Mouse (Mus musculus): ENCODE results near the gene Arrb1.

Gene Arrb1

GRCm38 (mm10) chr7:99632286-99632685 lies 97.0 kb downstream of the Arrb1 start:
- no peak for DNase-seq (ENCODE audit: low spot score in 2 of 2)

DNA sequence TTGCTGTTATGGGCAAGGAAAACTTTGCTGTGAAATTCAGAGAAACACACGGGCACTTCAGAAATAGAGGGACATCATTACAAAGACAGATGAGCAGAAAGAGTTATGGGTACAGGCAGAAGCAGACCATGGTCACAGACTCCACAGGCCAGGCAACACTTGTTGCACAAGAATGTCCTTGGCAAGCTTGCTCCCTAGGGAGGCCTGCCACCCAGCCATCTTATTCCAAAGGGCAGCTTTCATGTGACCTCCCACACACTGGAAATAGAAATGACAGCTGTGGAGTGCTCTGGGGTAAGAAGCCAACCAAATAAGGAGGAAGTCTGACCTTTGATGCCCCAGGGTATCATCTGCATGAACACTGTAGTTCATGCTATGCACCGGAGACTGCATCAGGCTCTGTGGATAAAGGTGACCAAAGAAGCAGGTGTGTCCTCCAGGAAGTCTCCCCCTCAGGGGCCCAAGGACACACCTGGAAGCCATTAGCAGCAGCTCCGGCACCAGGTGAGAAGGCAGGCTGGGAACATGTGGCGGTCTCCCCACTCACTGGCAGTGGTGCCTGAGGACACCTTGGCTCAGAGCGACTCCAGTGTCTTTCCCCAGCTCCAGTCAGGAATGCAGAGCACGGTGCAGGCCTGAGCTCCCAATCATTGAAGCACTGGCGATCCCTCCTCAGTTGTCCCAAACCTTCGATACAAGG lies 98.8 kb downstream of the Arrb1 start:
- no peak for DNase-seq (ENCODE audit: low spot score in 2 of 2)

DNA sequence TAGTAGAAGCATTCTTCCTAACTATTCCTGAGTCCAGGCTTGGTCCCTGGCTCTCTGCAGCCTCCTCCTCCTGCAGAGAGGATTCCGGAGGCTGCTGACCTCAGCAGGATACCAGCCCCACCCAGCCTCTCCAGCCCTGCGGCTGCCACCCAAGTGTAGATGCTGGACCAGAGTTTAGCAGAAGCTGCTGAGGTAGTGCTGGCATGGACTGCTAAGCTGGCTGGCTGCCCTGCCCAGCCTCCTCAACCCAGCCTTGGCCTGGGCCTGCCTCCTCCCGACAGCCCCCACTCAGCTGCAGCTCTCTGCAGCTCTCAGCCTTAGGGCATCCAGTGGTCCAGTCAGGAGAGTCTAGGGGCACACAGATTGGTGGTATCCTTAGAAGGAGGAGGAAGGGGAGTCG lies 106.0 kb downstream of the Arrb1 start:
- no peak for DNase-seq (ENCODE audit: low spot score in 2 of 2)

DNA sequence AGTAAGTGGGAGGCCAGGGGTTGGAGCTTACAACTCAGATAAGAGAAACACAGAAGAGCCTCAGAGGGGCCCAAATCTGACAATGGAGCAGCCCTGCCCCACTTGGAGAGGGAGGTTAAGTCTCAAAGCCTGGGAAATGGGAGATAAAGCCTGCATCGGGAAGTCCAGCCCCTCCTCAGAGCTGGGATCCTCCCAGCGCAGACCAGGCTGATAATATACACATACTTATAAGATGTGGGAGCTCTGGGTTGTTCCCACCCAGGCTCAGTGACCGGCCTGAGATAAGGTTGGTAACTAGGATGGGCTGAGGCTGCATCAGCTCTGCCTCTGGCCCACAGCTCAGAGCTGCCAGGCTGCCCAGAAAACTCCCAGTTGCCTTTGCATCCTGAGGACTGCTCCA lies 106.8 kb downstream of the Arrb1 start:
- no peak for DNase-seq (ENCODE audit: low spot score in 2 of 2)

- no peak for DNase-seq (ENCODE audit: low spot score in 2 of 2)
These were observed 109.4 kb downstream of the Arrb1 start for GRCm38 (mm10) chr7:99644701-99645100.

- no peak for DNase-seq (ENCODE audit: low spot score in 2 of 2)
These were observed 113.4 kb downstream of the Arrb1 start for GRCm38 (mm10) chr7:99648623-99649022.

GRCm38 (mm10) chr7:99649585-99649984 lies 114.3 kb downstream of the Arrb1 start:
- DNase-seq (ENCODE audit: low spot score in 2 of 2): no peak

- no peak for DNase-seq (ENCODE audit: low spot score in 2 of 2)
These were observed 119.0 kb downstream of the Arrb1 start for GRCm38 (mm10) chr7:99654244-99654643.

Data from frontal cortex, postnatal 14 days (tissue).